ENCODE assay signal across 18 mouse cellular contexts in the genomic region with DNA sequence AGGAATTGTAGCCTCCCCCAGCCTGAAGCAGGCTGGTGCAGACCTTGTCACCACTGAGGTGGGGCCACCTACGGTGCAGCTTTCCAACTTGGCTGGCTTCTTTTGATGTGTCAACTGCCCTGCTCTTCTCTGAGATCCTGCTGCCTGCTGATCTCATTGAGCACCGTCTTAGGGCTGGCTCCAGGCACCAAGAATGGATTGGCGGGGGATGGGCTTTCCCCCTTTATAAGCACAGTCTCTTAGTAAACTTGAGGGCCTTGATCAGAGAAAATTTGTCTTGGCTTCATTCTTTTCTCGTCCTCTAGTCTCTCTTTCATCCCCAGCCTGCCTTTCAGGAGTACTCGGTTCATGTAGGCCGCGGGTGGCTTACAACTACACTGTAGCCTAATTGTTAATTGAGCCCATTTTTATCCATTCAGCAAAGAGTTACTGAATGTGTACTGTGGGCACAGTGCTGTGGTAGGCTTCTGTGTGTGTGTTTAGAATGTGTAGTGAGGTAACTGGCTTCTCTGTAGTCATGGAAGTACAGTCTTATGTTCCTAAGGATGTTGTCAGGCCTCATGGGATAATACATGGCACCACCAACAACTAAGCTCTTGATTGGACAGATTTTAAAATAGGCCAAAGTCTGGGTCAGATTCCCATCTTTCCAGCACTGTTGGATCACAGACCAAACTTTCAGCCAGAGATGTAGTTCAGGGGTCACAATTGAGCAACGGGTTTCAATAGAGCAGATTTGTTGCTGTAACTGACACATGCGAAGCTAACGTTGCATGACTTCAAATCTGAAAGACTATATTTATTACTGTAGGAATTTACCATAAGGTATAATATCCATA. TPM values are rescaled to one million over a fixed set of nuclear protein-coding genes. Genes with fewer than 3 reads are reported as not detected.
DNase-seq lines count a peak whose midpoint lies in the region; ATAC-seq and TF ChIP-seq lines count a peak whose summit lies in the region.
"Had no signal": no experiment of that assay in that cellular context is flagged by ENCODE, and none has a peak within 500 bp of the region (broad histone marks: within the 10 kb centered on the region; RNA-seq: fewer than 3 reads in every experiment).

No protein-coding gene starts in this region.

- H3K27me3 ChIP-seq in hindbrain, postnatal 0 days (ENCODE audit: insufficient read depth, low read length): no peaks in the 10 kb centered on the region
- H3K27me3 ChIP-seq in hindbrain, embryonic 11.5 days (ENCODE audit: control insufficient read depth, insufficient read depth, low read length): no peaks in the 10 kb centered on the region
- no peaks in the 10 kb centered on the region for H3K27me3 ChIP-seq in forebrain, embryonic 16.5 days (replicated peaks; ENCODE audit: control insufficient read depth, insufficient read depth, low read length)
- H3K27me3 ChIP-seq: embryonic facial prominence, embryonic 12.5 days; heart, embryonic 13.5 days; kidney, embryonic 15.5 days had no signal

- DNase-seq in hindbrain, postnatal 0 days (ENCODE audit: low spot score): peak; percentile 12
- DNase-seq in hindbrain, embryonic 11.5 days (ENCODE audit: low spot score): no peak
- peak; percentile 21 to 39 for DNase-seq in right cerebral cortex, postnatal 10 days (ENCODE audit: low spot score in 2 of 2)
- DNase-seq in right cerebral cortex, adult 2 months (ENCODE audit: low spot score in 2 of 2): no peak
- no peak for DNase-seq in left cerebral cortex, adult 18-20 months (ENCODE audit: low spot score in 2 of 2)
- no peak for DNase-seq in Muller cell, postnatal 12 days (ENCODE audit: inconsistent ontology term)
- DNase-seq: adrenal gland, postnatal 14 days; cerebellum, adult 8-10 months; heart, postnatal 36 days; left cerebral cortex, postnatal 4 days; right cerebral cortex, adult 18-20 months had no signal

- H3K9ac ChIP-seq in hindbrain, postnatal 0 days (replicated peaks; ENCODE audit: low read length): no peak overlapping the region
- no peak overlapping the region for H3K9ac ChIP-seq in hindbrain, embryonic 11.5 days (ENCODE audit: low read depth, low read length)
- no peak overlapping the region for H3K9ac ChIP-seq in forebrain, embryonic 16.5 days (replicated peaks; ENCODE audit: low read depth, low read length)
- H3K9ac ChIP-seq: embryonic facial prominence, embryonic 12.5 days; heart, embryonic 13.5 days; kidney, embryonic 15.5 days; liver, embryonic 14.5 days had no signal

- ATAC-seq in hindbrain, postnatal 0 days: peak; percentile 88
- no peak for ATAC-seq in hindbrain, embryonic 11.5 days (ENCODE audit: low FRiP score)
- peak; percentile 86 for ATAC-seq in forebrain, embryonic 16.5 days
- ATAC-seq: intestine, embryonic 16.5 days had no signal

- no peak for TF ChIP-seq CTCF in hindbrain, postnatal 0 days (IDR thresholded peaks at IDR 0.05; ENCODE audit: low read depth)

- H3K36me3 ChIP-seq in hindbrain, postnatal 0 days (ENCODE audit: insufficient read depth, low read length): no peaks in the 10 kb centered on the region
- H3K36me3 ChIP-seq in hindbrain, embryonic 11.5 days (ENCODE audit: control insufficient read depth, insufficient read depth, low read length): no peaks in the 10 kb centered on the region
- no peaks in the 10 kb centered on the region for H3K36me3 ChIP-seq in forebrain, embryonic 16.5 days (ENCODE audit: control insufficient read depth, insufficient read depth)
- H3K36me3 ChIP-seq: embryonic facial prominence, embryonic 12.5 days; G1E; heart, embryonic 13.5 days; kidney, embryonic 15.5 days had no signal

- no peaks in the 10 kb centered on the region for H3K9me3 ChIP-seq in hindbrain, postnatal 0 days (ENCODE audit: low read length)
- H3K9me3 ChIP-seq in hindbrain, embryonic 11.5 days (ENCODE audit: control insufficient read depth, low read length): no peaks in the 10 kb centered on the region
- H3K9me3 ChIP-seq in forebrain, embryonic 16.5 days (ENCODE audit: control insufficient read depth, low read length): no peaks in the 10 kb centered on the region
- H3K9me3 ChIP-seq: embryonic facial prominence, embryonic 12.5 days; G1E; heart, embryonic 13.5 days; kidney, embryonic 15.5 days had no signal

- WGBS in hindbrain, postnatal 0 days: 61% methylated on average over 10 of the region's 10 CpGs
- 81% methylated on average over 10 of the region's 10 CpGs for WGBS in hindbrain, embryonic 11.5 days
- WGBS in forebrain, embryonic 16.5 days: 40% methylated on average over 10 of the region's 10 CpGs

- no peak overlapping the region for H3K4me2 ChIP-seq in hindbrain, postnatal 0 days (ENCODE audit: low read depth, low read length)
- H3K4me2 ChIP-seq in hindbrain, embryonic 11.5 days (replicated peaks; ENCODE audit: low read depth, low read length): no peak overlapping the region
- H3K4me2 ChIP-seq in forebrain, embryonic 16.5 days (ENCODE audit: low read length): no peak overlapping the region
- H3K4me2 ChIP-seq: embryonic facial prominence, embryonic 12.5 days; heart, embryonic 13.5 days; kidney, embryonic 15.5 days had no signal

- H3K4me1 ChIP-seq in hindbrain, postnatal 0 days (ENCODE audit: insufficient read depth, low read length): no peaks in the 10 kb centered on the region
- H3K4me1 ChIP-seq in hindbrain, embryonic 11.5 days (replicated peaks; ENCODE audit: control insufficient read depth, insufficient read depth, low read length): no peaks in the 10 kb centered on the region
- H3K4me1 ChIP-seq in forebrain, embryonic 16.5 days (replicated peaks; ENCODE audit: control insufficient read depth, insufficient read depth, low read length): no peaks in the 10 kb centered on the region
- H3K4me1 ChIP-seq: embryonic facial prominence, embryonic 12.5 days; heart, embryonic 13.5 days; kidney, embryonic 15.5 days had no signal

- 0 out of 2 replicates have a peak overlapping the region, but pooled peaks have one; percentile 26 for H3K27ac ChIP-seq in hindbrain, postnatal 0 days
- H3K27ac ChIP-seq in hindbrain, embryonic 11.5 days (ENCODE audit: low read depth, low read length): no peak overlapping the region
- H3K27ac ChIP-seq in forebrain, embryonic 16.5 days (ENCODE audit: low read length): no peak overlapping the region
- H3K27ac ChIP-seq: embryonic facial prominence, embryonic 12.5 days; heart, embryonic 13.5 days; kidney, embryonic 15.5 days; liver, embryonic 14.5 days had no signal

- no peak overlapping the region for H3K4me3 ChIP-seq in hindbrain, postnatal 0 days (ENCODE audit: low read length)
- no peak overlapping the region for H3K4me3 ChIP-seq in hindbrain, embryonic 11.5 days (ENCODE audit: low read depth, low read length)
- no peak overlapping the region for H3K4me3 ChIP-seq in forebrain, embryonic 16.5 days (replicated peaks; ENCODE audit: low read length)
- H3K4me3 ChIP-seq: embryonic facial prominence, embryonic 12.5 days; heart, embryonic 13.5 days; kidney, embryonic 15.5 days had no signal

RNA-seq across cellular contexts. Expression of gene Pdk4, which starts 25.4 kb away (rescaled TPM):
- 1.8 and 4.7 TPM in 2 replicates for total RNA-seq in hindbrain, postnatal 0 days (2014; rRNA removed)
- polyA plus RNA-seq in hindbrain, postnatal 0 days (2015; fragmentation: Nextera tagmentation; extraction: Ambion mirVana): 2.5 and 4.5 TPM in 2 replicates
- polyA plus RNA-seq in hindbrain, embryonic 11.5 days (2014; fragmentation: Nextera tagmentation; extraction: Ambion mirVana): 0.45 and 0.82 TPM in 2 replicates
- polyA plus RNA-seq in forebrain, embryonic 16.5 days (2015; fragmentation: Nextera tagmentation; extraction: Ambion mirVana): 1.6 and 2.2 TPM in 2 replicates
- 10 to 100 TPM; 14.5 to 14.6 TPM for total RNA-seq in left cerebral cortex, adult 18-20 months (2021)
- polyA plus RNA-seq: G1E had no signal

Comparison
In these comparisons a context has a peak if more than half of its experiments do, and no peak if none do; other contexts are left out.
1. DNase-seq: peak in hindbrain, postnatal 0 days (single experiment) and right cerebral cortex, postnatal 10 days (2 of 2); none in hindbrain, embryonic 11.5 days (single experiment), right cerebral cortex, adult 2 months (0 of 2), left cerebral cortex, adult 18-20 months (0 of 2) and Muller cell, postnatal 12 days (single experiment).